In the genomic region with DNA sequence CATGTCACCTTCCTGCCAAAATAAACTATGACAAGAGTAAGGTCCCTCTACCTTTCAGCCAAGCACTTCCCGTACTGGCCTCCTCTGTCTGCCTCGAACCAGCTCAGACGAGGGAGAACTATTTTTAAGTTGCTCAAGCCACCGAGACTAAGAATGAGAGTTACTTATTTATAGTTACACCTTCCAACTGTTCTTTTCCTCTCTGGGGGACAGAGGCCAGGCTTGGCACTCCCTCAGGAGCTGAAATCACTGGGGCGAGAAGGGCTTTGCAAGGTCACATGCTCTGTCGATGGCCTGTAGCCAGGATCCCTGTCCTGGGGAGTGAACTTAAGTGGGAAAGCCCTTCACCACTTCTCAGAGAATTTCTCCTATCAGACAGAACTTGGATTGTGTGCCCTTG, we compare ENCODE assay signal across 9 mouse cellular contexts.
DNase-seq lines count a peak whose midpoint lies in the region; ATAC-seq and TF ChIP-seq lines count a peak whose summit lies in the region.
"Had no signal": no experiment of that assay in that cellular context is flagged by ENCODE, and none has a peak within 500 bp of the region (broad histone marks: within the 10 kb centered on the region; RNA-seq: fewer than 3 reads in every experiment).

No protein-coding gene starts in this region.

- peak; percentile 88 for DNase-seq in adrenal gland, postnatal 10 days
- DNase-seq in gastrocnemius, adult 8-10 months (ENCODE audit: low spot score in 2 of 2) = peak; percentile 17 to 55
- DNase-seq in lung, postnatal 25 days (ENCODE audit: low spot score) = peak; percentile 87
- DNase-seq in right cerebral cortex, postnatal 14 days = no peak
- DNase-seq in cerebellum, adult 8-10 months = no peak
- no peak for DNase-seq in left cerebral cortex, postnatal 36 days (ENCODE audit: low spot score in 2 of 2)
- DNase-seq in left cerebral cortex, adult 2 months (ENCODE audit: extremely low spot score in 1 of 2, low spot score in 2 of 2) = no peak

- intact Hi-C loops in left cerebral cortex, postnatal 36 days (cut with DNase I) = no loop called here
- intact Hi-C loops in left cerebral cortex, adult 2 months (cut with DNase I) = no loop called here

- TF ChIP-seq CTCF in intestine, postnatal 0 days (IDR thresholded peaks at IDR 0.05; ENCODE audit: low read depth) = no peak
- no peak for TF ChIP-seq CTCF in left cerebral cortex, adult 2 months (IDR thresholded peaks at IDR 0.05)

- H3K36me3 ChIP-seq in intestine, postnatal 0 days (ENCODE audit: control insufficient read depth, insufficient read depth) = peaks cover 35% of the 10 kb centered on the region

- 14% methylated on average over 6 of the region's 6 CpGs for WGBS in intestine, postnatal 0 days

- no peaks in the 10 kb centered on the region for H3K27me3 ChIP-seq in intestine, postnatal 0 days (replicated peaks; ENCODE audit: control insufficient read depth, insufficient read depth, low read length)
- H3K27me3 ChIP-seq: midbrain, embryonic 12.5 days had no signal

- ATAC-seq in intestine, postnatal 0 days = peak; percentile 62

- H3K9ac ChIP-seq in intestine, postnatal 0 days (ENCODE audit: low read depth, low read length) = 0 out of 2 replicates have a peak overlapping the region, but pooled peaks have one; percentile 7
- H3K9ac ChIP-seq: midbrain, embryonic 12.5 days had no signal

- peak overlapping the region; percentile 32 for H3K4me2 ChIP-seq in intestine, postnatal 0 days (replicated peaks; ENCODE audit: low read depth)
- H3K4me2 ChIP-seq: midbrain, embryonic 12.5 days had no signal

- peaks cover 31% of the 10 kb centered on the region for H3K4me1 ChIP-seq in intestine, postnatal 0 days (replicated peaks; ENCODE audit: control insufficient read depth, insufficient read depth, low read length)

- no peak overlapping the region for H3K4me3 ChIP-seq in intestine, postnatal 0 days (ENCODE audit: low read depth, low read length)
- H3K4me3 ChIP-seq in left cerebral cortex, adult 2 months = no peak overlapping the region
- H3K4me3 ChIP-seq: midbrain, embryonic 12.5 days had no signal

- peak overlapping the region; percentile 87 for H3K27ac ChIP-seq in intestine, postnatal 0 days (ENCODE audit: low read depth, low read length)
- no peak overlapping the region for H3K27ac ChIP-seq in left cerebral cortex, adult 2 months
- H3K27ac ChIP-seq: midbrain, embryonic 12.5 days had no signal

- no peaks in the 10 kb centered on the region for H3K9me3 ChIP-seq in intestine, postnatal 0 days (ENCODE audit: control insufficient read depth)
- H3K9me3 ChIP-seq: midbrain, embryonic 12.5 days had no signal

Comparison
In these comparisons a context has a peak if more than half of its experiments do, and no peak if none do; other contexts are left out.
1. DNase-seq: peak in adrenal gland, postnatal 10 days (single experiment), gastrocnemius, adult 8-10 months (2 of 2) and lung, postnatal 25 days (single experiment); none in right cerebral cortex, postnatal 14 days (single experiment), cerebellum, adult 8-10 months (single experiment), left cerebral cortex, postnatal 36 days (0 of 2) and left cerebral cortex, adult 2 months (0 of 2).